Mouse (Mus musculus): Measurements from ENCODE around the gene Mvp. TPM values are rescaled to one million over a fixed set of nuclear protein-coding genes. Genes with fewer than 3 reads are reported as not detected.

The Mvp gene
- polyA plus RNA-seq, 1 experiment from 2014 or later: 3.0 TPM

DNA sequence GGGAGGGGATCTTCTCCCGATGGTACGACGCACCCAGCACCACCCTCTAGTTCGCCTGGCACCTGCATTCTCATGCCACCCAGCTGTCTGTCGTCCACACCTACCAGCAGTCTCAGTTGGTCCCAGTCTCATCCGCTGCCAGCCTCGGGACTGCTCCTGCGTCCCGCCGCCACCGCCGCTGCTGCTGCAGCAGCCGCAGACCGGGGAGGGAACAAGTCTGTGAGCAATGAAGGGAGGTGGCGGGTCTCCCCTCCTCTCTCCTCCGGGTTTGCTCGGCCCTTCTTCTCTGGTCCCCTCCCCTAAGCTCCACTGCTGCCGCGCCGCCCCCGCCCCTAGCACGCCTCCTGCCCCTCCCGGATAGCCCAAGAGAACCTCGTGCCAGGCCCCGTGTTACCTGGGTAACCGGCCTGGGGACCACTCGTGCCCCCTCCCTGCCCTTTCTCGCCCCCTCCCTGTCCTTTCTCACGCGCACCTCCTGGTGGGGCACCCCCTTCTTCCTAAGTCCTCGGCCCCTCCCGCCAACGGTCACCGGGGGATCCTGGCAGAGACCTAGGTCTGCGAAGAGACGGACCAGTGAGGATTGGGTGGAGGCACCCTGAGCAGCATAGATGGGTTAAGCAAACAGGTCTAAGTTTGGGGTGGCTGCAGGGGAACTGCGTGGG, 6.6 kb upstream of the Mvp start, which contains the start of the genes Gm42742 and Prrt2:
TSS of gene Gm42742 (minus strand) at position 197 of the 662 bp plus-strand sequence.
TSS of gene Prrt2 (minus strand) at position 311 of the 662 bp plus-strand sequence.
- peak within 1 kb of the TSS; percentile 71 for H3K9ac ChIP-seq (replicated peaks; ENCODE audit: low read depth, low read length)
- H3K4me2 ChIP-seq (ENCODE audit: low read length): peak within 1 kb of the TSS; percentile 71
- H3K27ac ChIP-seq (ENCODE audit: low read length): peak within 1 kb of the TSS; percentile 70
- H3K27me3 ChIP-seq (replicated peaks; ENCODE audit: control insufficient read depth, insufficient read depth, low read length): no peaks in the 10 kb centered on the region
- H3K4me1 ChIP-seq (replicated peaks; ENCODE audit: control insufficient read depth, insufficient read depth, low read length): peaks cover 76% of the 10 kb centered on the region
- peak; percentile 21 for ATAC-seq
- H3K9me3 ChIP-seq (ENCODE audit: control insufficient read depth, low read length): no peaks in the 10 kb centered on the region
- peaks cover 7% of the 10 kb centered on the region for H3K36me3 ChIP-seq (ENCODE audit: control insufficient read depth, insufficient read depth)
- peak within 1 kb of the TSS; percentile 51 for H3K4me3 ChIP-seq (replicated peaks; ENCODE audit: low read length)
- 1% methylated on average over 37 of the region's 37 CpGs for WGBS

GRCm38 (mm10) chr7:127020491-127020890, 6.1 kb upstream of the Mvp start:
- peak overlapping the region; percentile 71 for H3K9ac ChIP-seq (replicated peaks; ENCODE audit: low read depth, low read length)
- WGBS: 17% methylated on average over 5 of the region's 5 CpGs

GRCm38 (mm10) chr7:127020031-127020430, 5.6 kb upstream of the Mvp start:
- Histone ChIP-seq H3K27me3 (replicated peaks; ENCODE audit: control insufficient read depth, insufficient read depth, low read length) (no peaks in the 10 kb centered on the region), H3K4me1 (replicated peaks; ENCODE audit: control insufficient read depth, insufficient read depth, low read length) (peaks cover 83% of the 10 kb centered on the region), H3K27ac (ENCODE audit: low read length) (no peak overlapping the region), H3K9ac (replicated peaks; ENCODE audit: low read depth, low read length) (peak overlapping the region; percentile 71), H3K4me3 (replicated peaks; ENCODE audit: low read length) (peak overlapping the region; percentile 51), H3K4me2 (ENCODE audit: low read length) (peak overlapping the region; percentile 71), H3K9me3 (ENCODE audit: control insufficient read depth, low read length) (no peaks in the 10 kb centered on the region), H3K36me3 (ENCODE audit: control insufficient read depth, insufficient read depth) (peaks cover 9% of the 10 kb centered on the region)
- WGBS: 51% methylated on average over 3 of the region's 3 CpGs
- ATAC-seq: no peak

More at GRCm38 (mm10) chr7:127020491-127020890, 6.1 kb upstream of the Mvp start:
- Histone ChIP-seq H3K27me3 (replicated peaks; ENCODE audit: control insufficient read depth, insufficient read depth, low read length) (no peaks in the 10 kb centered on the region), H3K9me3 (ENCODE audit: control insufficient read depth, low read length) (no peaks in the 10 kb centered on the region), H3K36me3 (ENCODE audit: control insufficient read depth, insufficient read depth) (peaks cover 7% of the 10 kb centered on the region), H3K4me2 (ENCODE audit: low read length) (peak overlapping the region; percentile 71), H3K4me1 (replicated peaks; ENCODE audit: control insufficient read depth, insufficient read depth, low read length) (peaks cover 81% of the 10 kb centered on the region), H3K4me3 (replicated peaks; ENCODE audit: low read length) (peak overlapping the region; percentile 51), H3K27ac (ENCODE audit: low read length) (peak overlapping the region; percentile 70)
- ATAC-seq: no peak

GRCm38 (mm10) chr7:127019306-127019960, 5.0 kb upstream of the Mvp start:
- Histone ChIP-seq H3K9me3 (ENCODE audit: control insufficient read depth, low read length) (no peaks in the 10 kb centered on the region), H3K36me3 (ENCODE audit: control insufficient read depth, insufficient read depth) (peaks cover 10% of the 10 kb centered on the region), H3K9ac (replicated peaks; ENCODE audit: low read depth, low read length) (peak overlapping the region; percentile 71), H3K27me3 (replicated peaks; ENCODE audit: control insufficient read depth, insufficient read depth, low read length) (no peaks in the 10 kb centered on the region), H3K4me2 (ENCODE audit: low read length) (peak overlapping the region; percentile 71), H3K4me3 (replicated peaks; ENCODE audit: low read length) (peak overlapping the region; percentile 51), H3K27ac (ENCODE audit: low read length) (no peak overlapping the region), H3K4me1 (replicated peaks; ENCODE audit: control insufficient read depth, insufficient read depth, low read length) (peaks cover 82% of the 10 kb centered on the region)
- ATAC-seq: no peak
- WGBS: 72% methylated on average over 14 of the region's 14 CpGs

DNA sequence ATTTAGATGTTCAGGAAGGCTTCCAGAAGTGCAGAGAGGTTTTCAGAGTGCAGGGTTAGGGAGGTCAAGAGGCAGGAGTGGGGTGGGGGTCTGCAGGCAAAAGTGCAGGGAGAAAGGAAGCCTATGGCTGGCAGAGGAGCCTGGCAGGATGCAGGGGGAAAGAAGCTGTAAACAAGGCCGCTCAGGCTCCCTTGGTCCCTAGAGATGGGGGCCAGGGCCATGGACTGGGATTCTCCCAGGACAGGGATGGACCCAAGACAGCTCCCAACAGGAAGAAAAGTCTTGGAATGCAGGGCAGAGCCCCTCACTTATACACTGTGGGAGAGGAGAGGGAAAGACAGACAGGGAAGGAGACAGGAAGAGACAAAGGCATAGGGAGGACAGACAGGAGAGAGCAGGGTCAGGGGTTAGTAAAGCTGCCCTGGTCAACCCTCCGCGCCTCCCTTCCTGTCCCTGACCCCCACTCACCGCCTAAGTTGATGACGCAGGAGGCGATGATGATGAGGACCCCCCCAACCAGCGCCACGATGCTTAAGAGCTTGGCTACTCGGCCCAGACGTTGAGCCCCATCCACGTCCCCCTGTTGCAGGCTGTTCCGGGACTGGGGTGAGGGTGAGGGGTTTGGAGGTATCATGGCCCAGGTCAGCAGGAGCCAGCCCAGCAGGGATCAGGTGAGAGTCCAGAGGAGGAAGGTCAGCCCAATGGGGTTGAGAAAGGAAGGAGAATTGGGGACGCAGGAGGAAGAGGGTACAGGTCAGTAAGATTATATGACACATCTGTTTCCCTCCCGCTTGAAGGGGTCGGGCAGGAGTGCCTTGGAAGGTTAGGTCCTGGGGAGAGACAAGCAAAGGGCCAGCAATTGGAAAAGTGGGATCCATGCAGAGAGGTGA, 4.2 kb upstream of the Mvp start:
- Histone ChIP-seq H3K9me3 (ENCODE audit: control insufficient read depth, low read length) (no peaks in the 10 kb centered on the region), H3K4me1 (replicated peaks; ENCODE audit: control insufficient read depth, insufficient read depth, low read length) (peaks cover 79% of the 10 kb centered on the region), H3K27ac (ENCODE audit: low read length) (peak overlapping the region; percentile 78), H3K4me2 (ENCODE audit: low read length) (peak overlapping the region; percentile 8; the same call in 1 of the 2 replicates), H3K4me3 (replicated peaks; ENCODE audit: low read length) (no peak overlapping the region), H3K9ac (replicated peaks; ENCODE audit: low read depth, low read length) (peak overlapping the region; percentile 15), H3K27me3 (replicated peaks; ENCODE audit: control insufficient read depth, insufficient read depth, low read length) (no peaks in the 10 kb centered on the region), H3K36me3 (ENCODE audit: control insufficient read depth, insufficient read depth) (peaks cover 10% of the 10 kb centered on the region)
- 92% methylated on average over 15 of the region's 15 CpGs for WGBS
- ATAC-seq: no peak

GRCm38 (mm10) chr7:127017950-127018345, 3.5 kb upstream of the Mvp start:
- 55% methylated on average over 6 of the region's 6 CpGs for WGBS
- ATAC-seq: no peak
- no peak overlapping the region for H3K4me3 ChIP-seq (replicated peaks; ENCODE audit: low read length)
- H3K36me3 ChIP-seq (ENCODE audit: control insufficient read depth, insufficient read depth): peaks cover 15% of the 10 kb centered on the region
- peaks cover 72% of the 10 kb centered on the region for H3K4me1 ChIP-seq (replicated peaks; ENCODE audit: control insufficient read depth, insufficient read depth, low read length)
- H3K9me3 ChIP-seq (ENCODE audit: control insufficient read depth, low read length): no peaks in the 10 kb centered on the region
- no peaks in the 10 kb centered on the region for H3K27me3 ChIP-seq (replicated peaks; ENCODE audit: control insufficient read depth, insufficient read depth, low read length)
- peak overlapping the region; percentile 15 for H3K9ac ChIP-seq (replicated peaks; ENCODE audit: low read depth, low read length)
- peak overlapping the region; percentile 78 for H3K27ac ChIP-seq (ENCODE audit: low read length)
- peak overlapping the region; percentile 8 for H3K4me2 ChIP-seq (ENCODE audit: low read length)

DNA sequence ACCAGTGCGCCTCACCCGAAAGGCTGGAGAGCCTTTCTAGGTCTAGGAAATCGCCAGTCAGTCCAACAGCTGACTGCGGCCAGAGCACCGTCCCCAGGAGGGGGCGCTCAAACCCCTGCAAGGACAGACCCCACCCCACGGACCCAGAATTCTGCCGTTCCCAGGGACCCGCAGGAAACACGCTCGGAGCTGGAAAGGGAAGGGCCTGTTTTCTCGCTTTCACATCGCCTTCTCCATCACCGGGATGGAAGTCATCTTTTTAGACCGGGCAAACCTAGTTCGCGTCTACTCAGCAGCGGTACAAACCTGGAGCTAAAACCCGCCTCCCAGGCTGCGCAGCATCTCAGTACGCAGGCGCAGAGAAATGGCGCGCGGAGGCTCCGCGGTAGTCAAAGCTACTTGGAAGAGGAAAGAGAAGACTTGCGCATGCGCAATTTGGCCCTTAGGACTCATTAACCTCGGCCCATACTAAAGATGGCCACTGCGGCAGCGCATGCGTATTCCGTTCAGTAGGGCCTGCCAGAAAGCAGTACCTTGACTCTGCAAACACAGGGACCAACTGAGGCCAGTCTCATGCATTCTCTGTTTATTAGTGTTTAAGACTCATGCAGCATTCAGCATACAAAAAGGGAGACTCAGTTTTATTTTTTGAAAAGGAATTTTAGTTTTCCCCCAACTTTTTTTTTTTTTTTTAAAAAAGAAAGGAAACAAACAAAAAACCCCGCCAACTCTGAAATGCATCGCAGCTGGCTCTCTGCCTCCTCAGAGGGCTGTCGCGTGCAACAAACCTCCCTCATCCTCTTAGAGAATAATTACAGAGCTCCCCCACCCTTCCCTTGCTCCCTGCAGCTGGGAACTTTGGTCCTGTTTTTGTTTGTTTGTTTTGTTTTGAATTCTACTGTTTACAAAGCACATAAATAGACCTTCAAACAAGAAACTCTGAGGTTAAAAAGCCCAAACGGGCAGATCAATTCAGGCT, 2.8 kb upstream of the Mvp start, which contains the start of gene Pagr1a:
TSS of gene Pagr1a (minus strand) at position 382 of the 979 bp plus-strand sequence.
- WGBS: 1% methylated on average over 39 of the region's 39 CpGs
- H3K4me1 ChIP-seq (replicated peaks; ENCODE audit: control insufficient read depth, insufficient read depth, low read length): peaks cover 65% of the 10 kb centered on the region
- peak within 1 kb of the TSS; percentile 85 for H3K9ac ChIP-seq (replicated peaks; ENCODE audit: low read depth, low read length)
- no peaks in the 10 kb centered on the region for H3K27me3 ChIP-seq (replicated peaks; ENCODE audit: control insufficient read depth, insufficient read depth, low read length)
- peak within 1 kb of the TSS; percentile 97 for H3K27ac ChIP-seq (ENCODE audit: low read length)
- peak within 1 kb of the TSS; percentile 83 for H3K4me2 ChIP-seq (ENCODE audit: low read length)
- ATAC-seq: peak; percentile 84
- H3K4me3 ChIP-seq (replicated peaks; ENCODE audit: low read length): peak within 1 kb of the TSS; percentile 62
- H3K9me3 ChIP-seq (ENCODE audit: control insufficient read depth, low read length): no peaks in the 10 kb centered on the region
- H3K36me3 ChIP-seq (ENCODE audit: control insufficient read depth, insufficient read depth): peaks cover 11% of the 10 kb centered on the region; the same call in 1 of the 2 replicates

DNA sequence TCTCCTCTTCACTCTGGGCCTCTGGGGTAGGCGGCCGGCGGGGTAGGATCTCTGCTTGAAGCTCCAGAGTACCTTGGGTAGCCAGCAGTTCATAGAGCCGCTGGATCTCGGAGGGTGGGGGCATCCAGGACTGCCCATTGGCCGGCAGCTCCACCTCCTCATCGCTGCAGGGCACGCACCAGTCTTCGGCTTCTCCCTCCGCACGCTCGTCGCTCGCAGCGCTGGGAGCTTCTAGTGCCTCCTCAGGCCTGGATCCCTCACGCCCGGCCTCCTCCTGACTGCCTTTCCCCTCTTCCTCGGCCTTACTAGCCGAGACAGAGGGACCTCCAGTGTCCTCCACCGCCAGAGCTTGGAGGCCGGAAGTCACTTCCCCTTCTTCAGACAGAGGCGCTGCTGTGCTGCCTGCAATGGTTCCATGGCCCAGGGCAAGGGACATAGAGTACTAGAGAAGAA, 2.1 kb upstream of the Mvp start:
- H3K9ac ChIP-seq (replicated peaks; ENCODE audit: low read depth, low read length): peak overlapping the region; percentile 85
- no peaks in the 10 kb centered on the region for H3K27me3 ChIP-seq (replicated peaks; ENCODE audit: control insufficient read depth, insufficient read depth, low read length)
- 0% methylated on average over 20 of the region's 22 CpGs for WGBS
- H3K9me3 ChIP-seq (ENCODE audit: control insufficient read depth, low read length): no peaks in the 10 kb centered on the region
- H3K27ac ChIP-seq (ENCODE audit: low read length): peak overlapping the region; percentile 97
- ATAC-seq: peak; percentile 43
- H3K4me1 ChIP-seq (replicated peaks; ENCODE audit: control insufficient read depth, insufficient read depth, low read length): peaks cover 59% of the 10 kb centered on the region
- H3K4me3 ChIP-seq (replicated peaks; ENCODE audit: low read length): peak overlapping the region; percentile 62
- peak overlapping the region; percentile 83 for H3K4me2 ChIP-seq (ENCODE audit: low read length)
- H3K36me3 ChIP-seq (ENCODE audit: control insufficient read depth, insufficient read depth): peaks cover 11% of the 10 kb centered on the region; the same call in 1 of the 2 replicates

Measured in forebrain, embryonic 16.5 days (tissue).